Mouse (Mus musculus) heart, postnatal 0 days (tissue): Measurements from ENCODE around the gene Tatdn3.

ENCODE experiments used
- CTCF ChIP-seq: IDR thresholded peaks from 2 replicates; pipeline ENCODE4 v1.5.1; 2016; ENCODE audit warnings: antibody characterized with exemption, control low read depth, low read depth
- EP300 ChIP-seq: IDR thresholded peaks from 2 replicates; pipeline ENCODE4 v1.6.1; 2016; ENCODE audit warnings: antibody characterized with exemption, low read depth

GRCm38 (mm10) chr1:191036554-191037334, 26.0 kb downstream of the Tatdn3 start, which contains the start of gene Spata45:
- no peak for TF ChIP-seq CTCF
- TF ChIP-seq EP300: no peak
